Mouse (Mus musculus): ENCODE results near the gene Heatr9. TPM values are rescaled to one million over a fixed set of nuclear protein-coding genes. Genes with fewer than 3 reads are reported as not detected.

Gene Heatr9
- total RNA-seq (2014; rRNA removed) (not detected in 2 replicates), polyA plus RNA-seq (2015; fragmentation: Nextera tagmentation; extraction: Ambion mirVana) (not detected in 2 replicates)

DNA sequence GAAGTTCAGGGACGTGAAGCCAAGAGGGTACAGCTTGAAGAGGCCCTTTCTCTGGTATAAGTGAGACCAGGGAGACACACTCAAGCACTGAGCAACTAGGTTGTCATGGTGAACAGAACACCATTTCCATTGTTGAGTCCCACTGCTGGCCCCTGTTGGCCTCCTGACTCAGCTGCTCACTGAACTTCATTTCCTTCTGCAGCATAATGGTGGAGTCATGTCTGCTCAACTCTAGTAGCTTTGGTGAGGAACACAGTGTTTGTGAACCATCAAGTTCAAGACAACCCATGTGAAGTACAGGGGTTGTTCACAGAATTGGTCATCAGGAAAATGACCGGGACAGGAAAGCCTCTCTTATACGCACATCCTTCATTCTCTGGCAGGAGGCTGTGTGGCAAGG, at the start of gene Heatr9:
TSS of gene Heatr9 (minus strand) at position 101 of the 400 bp plus-strand sequence.
- H3K4me2 ChIP-seq (ENCODE audit: low read depth, low read length) = no peak within 1 kb of the TSS
- no peak within 1 kb of the TSS for H3K4me3 ChIP-seq (ENCODE audit: low read length)
- no peak for TF ChIP-seq CTCF (IDR thresholded peaks at IDR 0.05; ENCODE audit: low read depth)
- DNase-seq (ENCODE audit: low spot score) = no peak
- no peak within 1 kb of the TSS for H3K27ac ChIP-seq
- no peak within 1 kb of the TSS for H3K9ac ChIP-seq (replicated peaks; ENCODE audit: low read length)
- no peaks in the 10 kb centered on the region for H3K27me3 ChIP-seq (ENCODE audit: insufficient read depth, low read length)
- no peaks in the 10 kb centered on the region for H3K36me3 ChIP-seq (ENCODE audit: insufficient read depth, low read length)
- H3K9me3 ChIP-seq (ENCODE audit: low read length) = no peaks in the 10 kb centered on the region
- no peak for ATAC-seq
- 80% methylated on average over 3 of the region's 3 CpGs for WGBS
- no peaks in the 10 kb centered on the region for H3K4me1 ChIP-seq (ENCODE audit: insufficient read depth, low read length)

DNA sequence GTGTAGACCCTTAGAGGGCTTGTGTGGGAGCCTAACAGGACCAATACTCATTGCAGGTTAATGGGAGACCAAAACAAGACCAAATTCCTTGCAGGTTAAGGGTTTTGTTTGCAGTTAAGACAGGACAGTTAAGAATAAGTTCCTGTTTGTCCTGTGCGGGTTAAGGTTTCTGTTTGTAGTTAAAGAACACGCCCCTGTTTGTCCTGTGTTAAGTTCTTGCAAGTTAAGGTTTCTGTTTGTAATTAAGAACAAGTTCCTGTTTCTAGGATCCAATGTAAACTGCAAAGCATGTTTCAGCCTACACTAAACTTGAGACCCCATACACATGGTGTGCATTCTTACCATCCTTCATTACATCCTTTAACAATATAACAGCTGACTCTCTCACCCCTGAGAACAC, 48.2 kb upstream of the Heatr9 start:
- TF ChIP-seq CTCF (IDR thresholded peaks at IDR 0.05; ENCODE audit: low read depth) = no peak
- ATAC-seq (no peak), DNase-seq (ENCODE audit: low spot score) (no peak)
- Histone ChIP-seq H3K4me3 (ENCODE audit: low read length) (no peak overlapping the region), H3K36me3 (ENCODE audit: insufficient read depth, low read length) (no peaks in the 10 kb centered on the region), H3K9ac (replicated peaks; ENCODE audit: low read length) (no peak overlapping the region), H3K4me1 (ENCODE audit: insufficient read depth, low read length) (no peaks in the 10 kb centered on the region), H3K27me3 (ENCODE audit: insufficient read depth, low read length) (no peaks in the 10 kb centered on the region), H3K27ac (no peak overlapping the region), H3K9me3 (ENCODE audit: low read length) (no peaks in the 10 kb centered on the region), H3K4me2 (ENCODE audit: low read depth, low read length) (no peak overlapping the region)
- WGBS = 95% methylated on average over 2 of the region's 2 CpGs

DNA sequence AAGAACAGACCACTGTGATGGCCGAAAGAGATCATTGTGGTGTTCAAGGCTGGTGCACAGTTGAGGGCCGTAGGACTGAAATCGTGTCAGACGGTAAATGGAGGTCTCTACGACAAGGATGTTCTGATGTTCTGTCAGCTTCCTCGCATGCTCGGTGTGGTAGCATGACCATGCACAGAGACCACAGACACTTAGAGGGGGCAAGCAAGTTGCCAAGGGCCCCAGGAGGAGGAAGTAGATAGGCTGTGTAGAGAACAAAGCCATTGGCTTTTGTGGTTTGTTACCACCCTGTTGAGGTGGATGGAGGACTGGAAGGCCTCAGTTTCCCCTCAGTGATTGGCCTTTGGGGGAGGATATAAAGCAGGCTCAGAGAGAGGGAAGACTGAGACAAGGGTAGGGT, 47.3 kb upstream of the Heatr9 start:
- no peak overlapping the region for H3K4me3 ChIP-seq (ENCODE audit: low read length)
- no peak for ATAC-seq
- H3K36me3 ChIP-seq (ENCODE audit: insufficient read depth, low read length) = no peaks in the 10 kb centered on the region
- H3K4me1 ChIP-seq (ENCODE audit: insufficient read depth, low read length) = no peaks in the 10 kb centered on the region
- no peaks in the 10 kb centered on the region for H3K9me3 ChIP-seq (ENCODE audit: low read length)
- no peak overlapping the region for H3K4me2 ChIP-seq (ENCODE audit: low read depth, low read length)
- no peak for TF ChIP-seq CTCF (IDR thresholded peaks at IDR 0.05; ENCODE audit: low read depth)
- H3K9ac ChIP-seq (replicated peaks; ENCODE audit: low read length) = no peak overlapping the region
- no peak overlapping the region for H3K27ac ChIP-seq
- no peak for DNase-seq (ENCODE audit: low spot score)
- no peaks in the 10 kb centered on the region for H3K27me3 ChIP-seq (ENCODE audit: insufficient read depth, low read length)
- 91% methylated on average over 7 of the region's 7 CpGs for WGBS

DNA sequence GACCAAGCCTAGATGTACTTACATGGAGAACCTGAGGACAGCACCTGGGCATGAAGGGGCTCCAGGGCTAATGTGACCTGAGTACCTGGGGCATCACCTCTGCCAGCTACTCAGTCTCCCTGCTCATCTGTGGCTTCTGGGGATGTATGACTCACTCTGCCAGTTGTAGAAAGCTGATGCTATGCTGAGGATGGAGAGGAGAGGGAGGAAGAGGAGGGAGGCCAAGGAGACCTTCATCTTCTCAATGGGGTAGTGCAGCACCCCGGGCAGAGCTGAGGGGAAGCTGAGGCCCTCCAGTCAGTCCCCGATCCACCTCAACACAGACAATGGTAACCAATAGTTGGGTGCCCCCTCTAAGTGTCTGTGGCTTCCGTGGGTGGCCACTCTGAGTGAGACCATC, 46.8 kb upstream of the Heatr9 start:
- Histone ChIP-seq H3K9me3 (ENCODE audit: low read length) (no peaks in the 10 kb centered on the region), H3K27ac (no peak overlapping the region), H3K4me3 (ENCODE audit: low read length) (no peak overlapping the region), H3K4me1 (ENCODE audit: insufficient read depth, low read length) (no peaks in the 10 kb centered on the region), H3K4me2 (ENCODE audit: low read depth, low read length) (no peak overlapping the region), H3K27me3 (ENCODE audit: insufficient read depth, low read length) (no peaks in the 10 kb centered on the region), H3K9ac (replicated peaks; ENCODE audit: low read length) (no peak overlapping the region), H3K36me3 (ENCODE audit: insufficient read depth, low read length) (no peaks in the 10 kb centered on the region)
- no peak for DNase-seq (ENCODE audit: low spot score)
- 88% methylated on average over 3 of the region's 3 CpGs for WGBS
- TF ChIP-seq CTCF (IDR thresholded peaks at IDR 0.05; ENCODE audit: low read depth) = no peak
- no peak for ATAC-seq

DNA sequence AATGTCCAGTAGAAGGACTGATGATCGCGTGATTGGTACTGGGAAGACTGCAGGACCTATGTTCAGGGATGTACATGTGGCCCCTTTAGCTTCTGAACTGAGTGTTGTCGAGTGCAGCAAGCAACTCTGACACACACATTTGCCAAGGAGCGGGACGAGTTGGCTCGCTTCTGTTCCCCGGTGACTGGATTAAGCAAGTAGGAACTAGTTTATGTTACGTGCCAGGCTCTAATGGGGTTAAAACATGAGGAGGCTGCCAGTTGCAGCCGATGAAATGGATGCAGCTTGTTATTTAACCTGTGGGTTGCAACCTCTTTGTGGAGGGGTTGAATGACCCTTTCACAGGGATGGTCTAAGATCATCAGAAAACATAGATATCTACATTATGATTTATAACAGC, 46.1 kb upstream of the Heatr9 start:
- no peak for DNase-seq (ENCODE audit: low spot score)
- 85% methylated on average over 9 of the region's 9 CpGs for WGBS
- no peak overlapping the region for H3K9ac ChIP-seq (replicated peaks; ENCODE audit: low read length)
- H3K27me3 ChIP-seq (ENCODE audit: insufficient read depth, low read length) = no peaks in the 10 kb centered on the region
- no peak for TF ChIP-seq CTCF (IDR thresholded peaks at IDR 0.05; ENCODE audit: low read depth)
- ATAC-seq = no peak
- H3K4me2 ChIP-seq (ENCODE audit: low read depth, low read length) = no peak overlapping the region
- no peaks in the 10 kb centered on the region for H3K36me3 ChIP-seq (ENCODE audit: insufficient read depth, low read length)
- no peaks in the 10 kb centered on the region for H3K4me1 ChIP-seq (ENCODE audit: insufficient read depth, low read length)
- H3K9me3 ChIP-seq (ENCODE audit: low read length) = no peaks in the 10 kb centered on the region
- no peak overlapping the region for H3K27ac ChIP-seq
- H3K4me3 ChIP-seq (ENCODE audit: low read length) = no peak overlapping the region

DNA sequence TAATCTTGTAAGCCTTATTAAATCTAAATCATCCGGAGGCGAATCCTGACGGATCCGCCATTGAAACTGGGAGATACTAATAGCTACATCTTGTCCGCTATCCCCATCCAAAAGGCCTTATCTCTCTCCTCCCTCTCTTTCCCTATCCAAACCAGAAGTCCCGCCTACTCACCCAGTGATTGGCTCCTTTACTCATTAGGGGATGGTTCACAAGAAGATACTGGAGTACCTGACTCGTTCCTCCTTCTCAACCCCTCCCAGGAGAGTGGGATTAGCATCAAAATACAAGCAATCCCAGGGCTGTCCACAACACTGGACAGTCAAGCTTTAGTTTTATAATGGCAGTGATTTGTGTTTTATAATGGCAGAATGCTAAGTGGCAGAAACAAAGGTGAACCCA, 45.3 kb upstream of the Heatr9 start:
- no peak for ATAC-seq
- no peaks in the 10 kb centered on the region for H3K9me3 ChIP-seq (ENCODE audit: low read length)
- WGBS = 75% methylated on average over 7 of the region's 7 CpGs
- H3K4me1 ChIP-seq (ENCODE audit: insufficient read depth, low read length) = no peaks in the 10 kb centered on the region
- H3K36me3 ChIP-seq (ENCODE audit: insufficient read depth, low read length) = no peaks in the 10 kb centered on the region
- no peak for DNase-seq (ENCODE audit: low spot score)
- H3K4me2 ChIP-seq (ENCODE audit: low read depth, low read length) = no peak overlapping the region
- H3K27me3 ChIP-seq (ENCODE audit: insufficient read depth, low read length) = no peaks in the 10 kb centered on the region
- H3K4me3 ChIP-seq (ENCODE audit: low read length) = no peak overlapping the region
- no peak overlapping the region for H3K9ac ChIP-seq (replicated peaks; ENCODE audit: low read length)
- no peak overlapping the region for H3K27ac ChIP-seq
- TF ChIP-seq CTCF (IDR thresholded peaks at IDR 0.05; ENCODE audit: low read depth) = no peak

DNA sequence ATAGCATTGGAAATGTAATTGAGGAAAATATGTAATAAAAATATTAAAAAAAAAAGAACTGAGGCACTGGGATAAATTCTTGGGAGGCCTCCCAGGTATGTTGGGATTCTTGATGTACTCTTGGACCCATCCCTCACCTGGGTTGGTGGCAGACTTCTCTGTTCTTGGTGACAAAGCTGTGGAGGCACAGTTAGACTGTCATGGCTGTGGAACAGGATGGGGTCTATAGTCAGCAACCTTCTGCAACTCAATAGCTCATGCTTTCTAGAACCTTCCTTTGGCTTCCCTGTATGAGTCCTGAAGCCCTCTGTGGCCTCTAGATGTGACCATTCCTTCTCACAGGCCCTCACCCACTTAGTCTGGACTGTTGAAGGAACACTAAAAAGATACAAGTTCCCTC, 44.6 kb upstream of the Heatr9 start:
- no peak for TF ChIP-seq CTCF (IDR thresholded peaks at IDR 0.05; ENCODE audit: low read depth)

More for the DNA sequence above, 44.6 kb upstream of the Heatr9 start:
- H3K36me3 ChIP-seq (ENCODE audit: insufficient read depth, low read length) = no peaks in the 10 kb centered on the region
- ATAC-seq (no peak), DNase-seq (ENCODE audit: low spot score) (no peak)
- no peak overlapping the region for H3K4me2 ChIP-seq (ENCODE audit: low read depth, low read length)
- H3K4me1 ChIP-seq (ENCODE audit: insufficient read depth, low read length) = no peaks in the 10 kb centered on the region
- H3K27ac ChIP-seq = no peak overlapping the region
- no peak overlapping the region for H3K9ac ChIP-seq (replicated peaks; ENCODE audit: low read length)
- no peaks in the 10 kb centered on the region for H3K9me3 ChIP-seq (ENCODE audit: low read length)
- no peaks in the 10 kb centered on the region for H3K27me3 ChIP-seq (ENCODE audit: insufficient read depth, low read length)
- H3K4me3 ChIP-seq (ENCODE audit: low read length) = no peak overlapping the region

Data from hindbrain, postnatal 0 days (tissue).